Mouse (Mus musculus): ENCODE data around the gene Spdye4b.

GRCm38 (mm10) chr5:143252039-143252438, 71.2 kb downstream of the Spdye4b start:
- TF ChIP-seq CTCF (IDR thresholded peaks at IDR 0.05; ENCODE audit: low read depth, low read length) = no peak
- TF ChIP-seq POLR2A (IDR thresholded peaks at IDR 0.05; ENCODE audit: extremely low read depth, insufficient read depth, low read length) = no peak
